In the genomic region with DNA sequence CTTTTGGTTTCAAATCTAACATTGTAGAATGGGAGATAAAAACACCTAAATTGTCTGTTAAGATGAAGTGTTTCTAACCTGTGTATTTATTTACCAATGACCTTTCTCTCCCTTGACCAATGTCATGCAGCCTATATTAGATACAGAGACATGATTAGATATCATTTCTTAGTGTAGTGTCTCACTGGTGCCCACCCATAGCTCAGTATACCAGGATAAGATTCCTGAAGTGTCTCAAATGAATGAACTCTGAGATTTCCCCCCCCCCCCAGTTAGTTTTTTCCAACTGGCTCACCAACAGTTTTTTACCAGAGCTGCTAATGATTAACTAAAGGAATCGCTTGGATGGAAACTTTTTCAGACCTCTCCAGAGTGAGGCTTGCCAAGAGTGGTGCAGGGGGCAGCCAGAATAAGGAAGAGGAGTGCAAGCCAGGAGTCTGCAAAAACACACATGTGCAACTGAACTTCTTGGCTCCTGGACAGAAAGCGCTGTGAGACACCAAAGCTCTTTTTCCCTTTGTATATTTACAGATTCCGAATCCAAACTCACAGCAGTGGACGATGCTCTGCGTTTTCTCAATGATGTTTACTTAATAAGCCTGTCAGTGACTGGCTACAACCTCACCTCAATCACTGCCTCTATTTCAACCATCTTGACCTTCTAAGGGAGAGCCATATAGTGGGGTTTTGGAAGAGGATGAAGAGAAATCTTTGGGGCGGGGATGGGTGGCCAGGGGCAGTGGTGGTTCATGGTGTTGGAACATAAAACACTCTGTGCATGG, we compare ENCODE assay signal across 8 mouse cellular contexts.
DNase-seq lines count a peak whose midpoint lies in the region; ATAC-seq lines count a peak whose summit lies in the region.

No protein-coding gene starts in this region.

- H3K4me2 ChIP-seq in heart, embryonic 13.5 days: no peak overlapping the region

- peaks cover 43% of the 10 kb centered on the region for H3K4me1 ChIP-seq in heart, embryonic 13.5 days

- peak; percentile 11 to 34 for DNase-seq in urinary bladder, adult 18-20 months (ENCODE audit: low spot score in 2 of 2)
- DNase-seq in urinary bladder, postnatal 10 days (ENCODE audit: low spot score): no peak
- peak; percentile 86 for DNase-seq in kidney, postnatal 14 days
- peak; percentile 73 for DNase-seq in lung, postnatal 36 days
- DNase-seq in spleen, adult 12 weeks (ENCODE audit: low spot score): no peak
- no peak for DNase-seq in thymus, postnatal 10 days (ENCODE audit: low spot score in 2 of 2)
- no peak for DNase-seq in neural tube, embryonic 10.5 days (ENCODE audit: extremely low spot score, low spot score)

- peak; percentile 31; the same call in 1 of the 2 replicates for ATAC-seq in heart, embryonic 13.5 days (ENCODE audit: extremely low read depth, insufficient number of reproducible peaks, low FRiP score, low TSS enrichment)

- no peak overlapping the region for H3K9ac ChIP-seq in heart, embryonic 13.5 days

- H3K36me3 ChIP-seq in heart, embryonic 13.5 days: no peaks in the 10 kb centered on the region

- no peaks in the 10 kb centered on the region for H3K9me3 ChIP-seq in heart, embryonic 13.5 days

- WGBS in heart, embryonic 13.5 days: 55% methylated on average over 6 of the region's 6 CpGs

- peak overlapping the region; percentile 58 for H3K27ac ChIP-seq in heart, embryonic 13.5 days (replicated peaks)

- H3K4me3 ChIP-seq in heart, embryonic 13.5 days: no peak overlapping the region

- H3K27me3 ChIP-seq in heart, embryonic 13.5 days (replicated peaks): no peaks in the 10 kb centered on the region

Comparison
In these comparisons a context has a peak if more than half of its experiments do, and no peak if none do; other contexts are left out.
1. DNase-seq: peak in urinary bladder, adult 18-20 months (2 of 2), kidney, postnatal 14 days (single experiment) and lung, postnatal 36 days (single experiment); none in urinary bladder, postnatal 10 days (single experiment), spleen, adult 12 weeks (single experiment), thymus, postnatal 10 days (0 of 2) and neural tube, embryonic 10.5 days (single experiment).